Mouse (Mus musculus) bone marrow, adult 2 months (tissue): ENCODE measurements at regions not wholly inside any gene's neighbourhood (a gene's known extent, or its start where the extent isn't known, plus 50 kb on each side); places are given as distances from the start of the nearest gene placed in this dataset.

Experiments used
- CTCF ChIP-seq: fragments of 200-500 bp; IDR thresholded peaks from 2 replicates; pipeline ENCODE4 v1.5.1; 2011; ENCODE audit warnings: low read length, control low read depth; ENCODE audit not compliant: control insufficient read depth, insufficient read depth
- POLR2A ChIP-seq: fragments of 200-500 bp; IDR thresholded peaks from 2 replicates; pipeline ENCODE4 v1.6.1; 2011; ENCODE audit warnings: low read depth, mild to moderate bottlenecking, control low read depth, low read length, borderline replicate concordance; ENCODE audit not compliant: control insufficient read depth

DNA sequence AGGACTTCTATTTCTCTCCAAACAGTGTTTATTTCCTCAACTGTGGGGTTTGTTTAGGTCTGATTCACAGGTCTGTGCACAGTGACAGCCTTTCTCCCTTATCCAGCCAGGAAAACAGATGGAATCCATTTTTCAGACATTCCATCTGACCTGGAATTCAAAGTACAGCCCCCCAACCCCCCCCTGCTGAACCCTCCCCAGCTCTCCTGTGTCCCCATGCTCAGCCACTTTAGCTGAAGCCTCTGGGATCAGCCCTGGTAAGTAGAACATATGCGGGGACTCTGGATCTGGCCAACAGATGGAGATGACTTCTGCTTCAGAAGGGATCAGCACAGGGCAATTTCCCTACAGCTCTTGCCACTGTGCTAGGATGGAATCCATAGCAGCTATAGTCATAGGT is 674.2 kb downstream of the Fat4 start:
- no peak for TF ChIP-seq CTCF
- TF ChIP-seq POLR2A = no peak
